Mouse (Mus musculus) liver, adult 2 months (tissue): Measurements from ENCODE around the gene Gm10337.

Experiments used
- CTCF ChIP-seq: fragments of 200-500 bp; IDR thresholded peaks from 2 replicates; pipeline ENCODE4 v1.5.1; 2011; ENCODE audit warnings: low read depth, low read length, control low read depth
- POLR2A ChIP-seq: fragments of 200-500 bp; IDR thresholded peaks from 2 replicates; pipeline ENCODE4 v1.6.1; 2011; ENCODE audit warnings: low read length, control low read depth; ENCODE audit not compliant: insufficient read depth; ENCODE audit errors: extremely low read depth

DNA sequence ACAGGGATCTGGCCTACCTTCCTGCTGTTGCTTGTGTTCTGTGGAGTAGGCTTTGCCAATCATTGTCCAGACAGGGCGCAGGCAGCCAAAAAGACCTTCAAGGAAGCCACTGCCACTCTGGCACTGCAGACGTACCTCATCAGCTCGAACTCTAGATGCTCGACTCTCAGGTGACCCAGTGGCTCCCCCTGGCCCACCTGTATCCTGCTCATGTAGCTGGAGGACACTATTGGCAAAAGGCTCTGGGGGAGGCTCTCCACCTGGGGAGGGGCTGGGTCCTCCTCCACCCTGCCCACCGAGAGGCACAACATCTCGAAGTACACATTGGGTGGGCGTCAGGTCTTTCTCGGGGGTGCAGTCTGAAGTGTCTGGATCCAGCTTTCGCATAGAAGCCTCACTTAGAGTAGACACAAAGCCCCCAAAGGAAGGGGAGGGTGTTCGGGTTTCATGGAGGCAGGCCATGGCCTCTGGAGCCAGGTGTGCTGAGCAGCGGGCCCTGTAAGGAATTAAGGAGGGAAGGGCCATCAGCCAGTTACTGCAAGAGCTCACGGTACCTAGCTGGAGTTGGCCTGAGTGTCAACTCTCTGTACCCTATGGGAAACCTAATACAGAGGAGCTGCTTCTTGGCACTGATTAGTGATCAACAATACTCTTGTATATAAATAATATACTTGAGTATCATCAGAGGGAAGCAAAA is 1.7 kb downstream of the Gm10337 start:
- TF ChIP-seq POLR2A (no peak), CTCF (no peak)
